Mouse (Mus musculus) left cerebral cortex, postnatal 25 days (tissue): ENCODE data around the gene Alpk3. TPM values are rescaled to one million over a fixed set of nuclear protein-coding genes. Genes with fewer than 3 reads are reported as not detected.

Experiments used
- DNase-seq, 2 experiments: peaks; one replicate each; pipeline ENCODE4 v3.0.0; 2022; ENCODE audit warnings: low spot score in 2 of 2, mixed read lengths in 1 of 2
- intact Hi-C: fragments of 180-260 bp; cut with DNase I; formaldehyde crosslinking; loops from one replicate; pipeline ENCODE4 v1.15.1; 2025
- total RNA-seq, 2 experiments: library from RNA; stranded (reverse); gene quantifications; 2 replicates each; pipeline ENCODE4 v1.2.3; 2021

The Alpk3 gene
- under 1 TPM; 0.30 to 0.32 TPM for total RNA-seq

- intact Hi-C loops = no loop called here
- DNase-seq = no peak
These were observed at the start of gene Alpk3 for GRCm38 (mm10) chr7:81057471-81057870. TSS of gene Alpk3 (plus strand) at chr7:81057600.

GRCm38 (mm10) chr7:81008285-81008684, 49.1 kb upstream of the Alpk3 start:
- DNase-seq = no peak
- intact Hi-C loops = no loop called here

- intact Hi-C loops = no loop called here
- no peak for DNase-seq
These were observed 45.8 kb upstream of the Alpk3 start for GRCm38 (mm10) chr7:81011576-81011975.

GRCm38 (mm10) chr7:81020307-81020706, 37.1 kb upstream of the Alpk3 start:
- intact Hi-C loops = no loop called here
- DNase-seq = no peak

- intact Hi-C loops = no loop called here
- DNase-seq = no peak
These were observed 34.7 kb upstream of the Alpk3 start for GRCm38 (mm10) chr7:81022731-81023130.

- DNase-seq = no peak
These were observed 33.3 kb upstream of the Alpk3 start for GRCm38 (mm10) chr7:81024118-81024517.

GRCm38 (mm10) chr7:81024651-81025050, 32.7 kb upstream of the Alpk3 start:
- intact Hi-C loops = no loop called here
- no peak for DNase-seq

More at GRCm38 (mm10) chr7:81024118-81024517, 33.3 kb upstream of the Alpk3 start:
- intact Hi-C loops = no loop called here

GRCm38 (mm10) chr7:81025751-81026150, 31.6 kb upstream of the Alpk3 start:
- intact Hi-C loops = no loop called here
- DNase-seq = peak in 1 of 2 experiments; percentile 12

- DNase-seq = no peak
- intact Hi-C loops = no loop called here
These were observed 17.7 kb upstream of the Alpk3 start for GRCm38 (mm10) chr7:81039711-81040110.

GRCm38 (mm10) chr7:81043023-81043620, 14.3 kb upstream of the Alpk3 start:
- intact Hi-C loops = no loop called here
- peak in 1 of 2 experiments; percentile 37 for DNase-seq

GRCm38 (mm10) chr7:81047847-81048246, 9.6 kb upstream of the Alpk3 start:
- intact Hi-C loops = no loop called here
- DNase-seq = no peak

GRCm38 (mm10) chr7:81048513-81048912, 8.9 kb upstream of the Alpk3 start:
- intact Hi-C loops = no loop called here

GRCm38 (mm10) chr7:81049966-81050365, 7.4 kb upstream of the Alpk3 start:
- intact Hi-C loops = no loop called here
- no peak for DNase-seq

More at GRCm38 (mm10) chr7:81048513-81048912, 8.9 kb upstream of the Alpk3 start:
- no peak for DNase-seq

- intact Hi-C loops = no loop called here
- no peak for DNase-seq
These were observed 1.6 kb upstream of the Alpk3 start for GRCm38 (mm10) chr7:81055709-81056370.

- intact Hi-C loops = no loop called here
- no peak for DNase-seq
These were observed 706 bp downstream of the Alpk3 start for GRCm38 (mm10) chr7:81057901-81058711.

- intact Hi-C loops = no loop called here
- no peak for DNase-seq
These were observed 1.3 kb downstream of the Alpk3 start for GRCm38 (mm10) chr7:81058712-81059154.

- intact Hi-C loops = no loop called here
- no peak for DNase-seq
These were observed 2.0 kb downstream of the Alpk3 start for GRCm38 (mm10) chr7:81059388-81059787.

- intact Hi-C loops = no loop called here
- no peak for DNase-seq
These were observed 3.5 kb downstream of the Alpk3 start for GRCm38 (mm10) chr7:81060908-81061307.

GRCm38 (mm10) chr7:81061936-81062335, 4.5 kb downstream of the Alpk3 start:
- intact Hi-C loops = no loop called here
- peak in 1 of 2 experiments; percentile 39 for DNase-seq

GRCm38 (mm10) chr7:81063332-81063731, 5.9 kb downstream of the Alpk3 start:
- no peak for DNase-seq
- intact Hi-C loops = no loop called here
